Mouse (Mus musculus) cortical plate, adult 2 months (tissue): ENCODE measurements at regions not wholly inside any gene's neighbourhood (a gene's known extent, or its start where the extent isn't known, plus 50 kb on each side); places are given as distances from the start of the nearest gene placed in this dataset.

Source experiments
- H3K27ac ChIP-seq: fragments of 200-500 bp; 2 replicates; pipeline ENCODE4 v1.5.1; 2012; ENCODE audit warnings: low read length, control low read depth, inconsistent platforms; ENCODE audit not compliant: insufficient read depth
- H3K4me1 ChIP-seq: fragments of 200-500 bp; 2 replicates; pipeline ENCODE4 v1.6.1; 2011; ENCODE audit warnings: low read length; ENCODE audit not compliant: control insufficient read depth, insufficient read depth
- H3K4me3 ChIP-seq: fragments of 200-500 bp; 2 replicates; pipeline ENCODE4 v1.5.1; 2011; ENCODE audit warnings: mild to moderate bottlenecking, low read length, control low read depth; ENCODE audit not compliant: insufficient read depth
- CTCF ChIP-seq: fragments of 200-500 bp; IDR thresholded peaks from 2 replicates; pipeline ENCODE4 v1.5.1; 2011; ENCODE audit warnings: mild to moderate bottlenecking, control low read depth, low read length; ENCODE audit not compliant: insufficient read depth; ENCODE audit errors: extremely low read depth
- POLR2A ChIP-seq: fragments of 200-500 bp; IDR thresholded peaks from 2 replicates; pipeline ENCODE4 v1.6.1; 2011; ENCODE audit warnings: mild to moderate bottlenecking, low read length, control low read depth; ENCODE audit not compliant: insufficient read depth; ENCODE audit errors: extremely low read depth

GRCm38 (mm10) chr12:118784643-118785042, 61.5 kb upstream of the Sp8 start:
- H3K27ac ChIP-seq = no peak overlapping the region
- TF ChIP-seq CTCF (no peak), POLR2A (no peak)
- no peaks in the 10 kb centered on the region for H3K4me1 ChIP-seq
- H3K4me3 ChIP-seq = no peak overlapping the region

- Histone ChIP-seq H3K4me1 (no peaks in the 10 kb centered on the region), H3K27ac (no peak overlapping the region), H3K4me3 (no peak overlapping the region)
- TF ChIP-seq POLR2A (no peak), CTCF (no peak)
Measured at GRCm38 (mm10) chr12:118781978-118782377, 64.2 kb upstream of the Sp8 start.

- H3K4me3 ChIP-seq = no peak overlapping the region
- no peaks in the 10 kb centered on the region for H3K4me1 ChIP-seq
- no peak overlapping the region for H3K27ac ChIP-seq
- TF ChIP-seq POLR2A (no peak), CTCF (no peak)
Measured at GRCm38 (mm10) chr12:118775463-118776064, 70.6 kb upstream of the Sp8 start.

GRCm38 (mm10) chr12:118772790-118773189, 73.3 kb upstream of the Sp8 start:
- Histone ChIP-seq H3K27ac (no peak overlapping the region), H3K4me3 (no peak overlapping the region)

GRCm38 (mm10) chr12:118766472-118766871, 79.7 kb upstream of the Sp8 start:
- TF ChIP-seq POLR2A (no peak), CTCF (no peak)
- Histone ChIP-seq H3K4me1 (no peaks in the 10 kb centered on the region), H3K4me3 (no peak overlapping the region), H3K27ac (no peak overlapping the region)

More at GRCm38 (mm10) chr12:118772790-118773189, 73.3 kb upstream of the Sp8 start:
- TF ChIP-seq POLR2A (no peak), CTCF (no peak)
- H3K4me1 ChIP-seq = no peaks in the 10 kb centered on the region

- no peak overlapping the region for H3K27ac ChIP-seq
- H3K4me3 ChIP-seq = no peak overlapping the region
- TF ChIP-seq POLR2A (no peak), CTCF (no peak)
- H3K4me1 ChIP-seq = no peaks in the 10 kb centered on the region
Measured at GRCm38 (mm10) chr12:118754076-118754475, 92.1 kb upstream of the Sp8 start.

- Histone ChIP-seq H3K27ac (no peak overlapping the region), H3K4me3 (no peak overlapping the region), H3K4me1 (no peaks in the 10 kb centered on the region)
- TF ChIP-seq POLR2A (no peak), CTCF (no peak)
Measured at GRCm38 (mm10) chr12:118739103-118739502, 107.0 kb upstream of the Sp8 start.

GRCm38 (mm10) chr12:118725891-118726290, 120.2 kb upstream of the Sp8 start:
- Histone ChIP-seq H3K27ac (no peak overlapping the region), H3K4me3 (no peak overlapping the region), H3K4me1 (no peaks in the 10 kb centered on the region)
- TF ChIP-seq POLR2A = no peak
- TF ChIP-seq CTCF = no peak

GRCm38 (mm10) chr12:118719878-118720573, 126.1 kb upstream of the Sp8 start:
- no peaks in the 10 kb centered on the region for H3K4me1 ChIP-seq
- H3K4me3 ChIP-seq = no peak overlapping the region
- no peak overlapping the region for H3K27ac ChIP-seq
- TF ChIP-seq POLR2A (no peak), CTCF (no peak)

GRCm38 (mm10) chr12:118716824-118717223, 129.3 kb upstream of the Sp8 start:
- no peak overlapping the region for H3K27ac ChIP-seq
- no peaks in the 10 kb centered on the region for H3K4me1 ChIP-seq
- TF ChIP-seq CTCF (no peak), POLR2A (no peak)
- no peak overlapping the region for H3K4me3 ChIP-seq

GRCm38 (mm10) chr12:118706626-118707025, 139.5 kb upstream of the Sp8 start:
- no peak overlapping the region for H3K4me3 ChIP-seq
- TF ChIP-seq CTCF = no peak
- no peak for TF ChIP-seq POLR2A
- H3K4me1 ChIP-seq = no peaks in the 10 kb centered on the region; the same call in 1 of the 2 replicates
- H3K27ac ChIP-seq = no peak overlapping the region
